Mouse (Mus musculus): ENCODE measurements around the gene Kcnd3. TPM values are rescaled to one million over a fixed set of nuclear protein-coding genes. Genes with fewer than 3 reads are reported as not detected.
A peak's percentile ranks its signal among the peaks of the same experiment; 100 is the strongest.

Kcnd3 gene
- 1 to 10 TPM; 5.1 to 5.8 TPM for total RNA-seq (2021)
- long read RNA-seq, experiment 1, partial matches to known transcripts: 0 of 1 reads
- long read RNA-seq, experiment 1, other reads (novel, unspliced or antisense): 1 of 1 reads
- long read RNA-seq, experiment 2, partial matches to known transcripts: 0 of 1 reads
- long read RNA-seq, experiment 2, other reads (novel, unspliced or antisense): 1 of 1 reads

DNA sequence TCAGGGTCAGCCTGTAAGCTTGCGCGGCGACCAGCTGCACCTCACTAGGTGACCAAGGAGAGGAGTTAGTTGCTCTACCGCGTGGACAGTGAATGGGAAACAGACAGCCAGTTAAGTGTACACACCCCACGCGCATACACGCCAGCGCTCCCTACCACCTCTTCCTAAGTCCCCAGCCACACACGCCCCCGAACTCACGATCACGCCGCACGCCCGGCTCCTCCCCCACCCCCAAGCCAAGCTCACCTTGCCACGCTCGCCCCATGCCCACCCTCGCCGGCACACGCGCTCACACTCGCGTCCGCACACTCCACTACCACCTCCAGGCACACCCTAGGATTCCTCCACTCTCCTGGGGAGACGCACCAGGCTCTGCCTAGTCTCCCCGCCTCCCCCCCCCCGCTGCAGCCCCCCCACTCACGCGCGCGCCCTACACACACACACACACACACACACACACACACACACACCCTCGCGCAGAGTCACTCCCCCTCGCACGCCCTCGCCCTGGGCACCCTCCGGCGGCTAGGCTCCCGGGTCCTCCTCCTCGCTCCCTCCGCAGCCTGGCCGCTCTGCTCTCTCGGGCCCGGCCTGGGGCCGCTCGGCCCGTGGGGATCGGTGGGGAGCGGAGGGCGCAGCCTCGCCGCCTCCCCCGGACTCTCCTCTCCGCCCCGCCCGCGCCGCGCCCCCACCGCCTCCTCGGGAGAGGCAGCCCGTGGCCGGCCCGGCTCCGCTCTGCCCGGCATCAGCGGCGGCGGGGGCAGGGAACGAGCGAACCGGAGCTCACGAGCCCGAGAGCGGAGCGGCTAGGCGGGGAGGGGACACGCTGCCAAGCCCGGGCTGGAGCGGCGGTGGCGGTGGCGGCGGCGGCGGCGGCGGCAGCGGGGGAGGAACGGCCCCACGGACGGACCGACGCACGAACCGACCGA, at the start of gene Kcnd3:
TSS of gene Kcnd3 (plus strand) at position 704 of the 929 bp plus-strand sequence.
- peak; percentile 63 for DNase-seq

DNA sequence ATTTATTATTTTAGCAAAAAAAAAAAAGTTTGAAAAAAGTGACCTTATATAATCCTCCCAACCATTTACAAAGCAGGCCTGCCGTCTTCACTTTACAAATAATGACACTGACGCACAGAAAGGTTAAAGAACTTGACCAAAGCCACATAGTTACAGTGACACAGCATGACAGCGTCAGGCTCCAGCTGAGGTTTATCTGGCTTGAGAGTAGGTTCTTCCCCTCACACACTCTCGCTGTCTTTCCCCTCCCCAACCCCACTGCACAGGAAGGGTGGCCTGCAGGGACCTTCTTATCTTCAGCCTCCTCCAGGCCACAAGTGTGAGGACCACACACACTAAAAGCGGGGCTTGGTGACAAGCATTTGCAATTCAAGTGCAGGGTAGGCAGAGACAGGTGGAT, 49.5 kb upstream of the Kcnd3 start:
- no peak for DNase-seq

DNA sequence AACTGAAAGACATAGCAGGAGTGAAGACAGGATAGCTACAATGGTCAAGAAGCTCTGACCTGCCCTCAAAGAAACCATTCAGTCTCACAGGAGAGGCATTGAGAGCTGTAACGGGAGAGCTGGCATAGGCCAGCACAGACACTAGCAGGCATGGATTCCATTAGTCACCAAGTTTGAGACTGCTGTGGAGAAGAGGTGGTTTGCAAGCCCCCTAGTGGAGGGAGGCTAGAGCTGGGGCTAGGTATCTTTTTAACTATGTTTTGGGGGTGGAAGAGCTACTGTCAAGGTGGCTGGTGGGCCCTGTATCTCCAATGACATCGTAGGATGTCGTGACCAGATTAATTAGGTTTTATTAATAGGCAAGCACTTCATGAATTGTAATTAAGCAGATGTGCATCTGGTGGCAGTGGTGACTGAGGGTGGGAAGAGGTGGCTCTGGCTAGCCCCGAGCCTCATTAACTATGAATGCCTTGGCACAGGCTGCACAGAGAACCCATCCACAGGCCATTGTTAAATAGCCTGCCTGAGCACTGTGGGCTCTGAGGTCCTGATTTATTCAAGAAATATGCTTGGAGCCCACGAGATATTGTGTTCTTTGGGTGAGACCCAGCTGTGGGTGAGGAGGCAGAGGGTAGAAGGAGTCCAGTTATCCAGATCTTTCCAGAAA, 48.6 kb upstream of the Kcnd3 start:
- DNase-seq: no peak

DNA sequence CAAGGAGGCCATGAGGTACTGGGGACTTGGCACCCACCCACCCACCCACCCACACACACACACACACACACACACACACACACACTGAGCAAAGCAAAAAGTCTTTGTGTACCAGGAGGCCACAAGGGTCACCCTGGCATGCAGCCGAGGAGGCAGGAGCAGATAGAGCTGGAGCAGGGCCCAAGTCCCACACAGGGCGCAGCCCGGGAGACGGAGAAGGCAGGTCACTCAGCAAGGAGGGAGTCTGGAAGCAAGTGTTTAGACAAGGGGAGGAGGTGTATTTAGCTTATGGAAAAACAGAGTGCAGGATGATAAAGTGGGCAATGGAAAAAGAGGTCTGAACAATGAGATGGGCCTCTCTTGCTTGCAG, 48.1 kb upstream of the Kcnd3 start:
- DNase-seq: peak; percentile 40

DNA sequence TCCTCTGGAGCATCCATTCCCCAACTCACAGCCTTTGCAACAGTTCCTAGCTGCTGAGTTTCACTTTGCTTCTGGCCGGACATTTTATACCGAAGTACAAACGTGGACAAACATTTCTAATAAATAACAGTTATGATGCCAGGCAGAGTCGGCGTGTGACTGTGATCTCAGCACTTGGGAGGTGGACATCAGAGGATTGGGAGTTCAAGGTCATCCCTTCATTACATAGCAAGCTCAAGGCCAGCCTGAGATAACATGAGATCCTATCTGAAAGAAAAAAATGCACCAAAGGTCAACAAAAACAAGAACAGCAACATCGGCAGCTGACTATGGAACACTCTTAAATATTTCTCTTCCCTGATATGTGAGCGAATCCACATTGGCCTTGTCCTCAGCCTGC, 46.6 kb upstream of the Kcnd3 start:
- no peak for DNase-seq

DNA sequence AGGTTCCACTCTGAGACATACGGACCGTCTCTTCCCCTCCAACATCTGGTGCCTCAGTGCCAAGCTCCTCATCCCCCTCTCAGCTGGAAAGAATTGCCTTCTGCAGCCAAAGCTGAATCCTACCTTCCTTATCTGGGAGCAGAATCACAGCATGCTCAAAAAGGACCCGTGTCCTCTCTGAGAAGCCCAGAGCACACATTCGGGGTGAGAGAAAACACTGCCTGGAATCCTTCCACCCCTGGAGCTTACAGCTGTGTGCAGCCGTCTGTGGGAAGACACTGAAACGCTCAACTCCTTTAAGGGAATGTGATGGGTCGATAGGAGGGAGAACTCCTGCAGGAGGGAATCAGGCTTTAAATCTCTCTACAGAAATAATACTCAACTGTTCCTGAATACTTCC, 46.1 kb upstream of the Kcnd3 start:
- no peak for DNase-seq

DNA sequence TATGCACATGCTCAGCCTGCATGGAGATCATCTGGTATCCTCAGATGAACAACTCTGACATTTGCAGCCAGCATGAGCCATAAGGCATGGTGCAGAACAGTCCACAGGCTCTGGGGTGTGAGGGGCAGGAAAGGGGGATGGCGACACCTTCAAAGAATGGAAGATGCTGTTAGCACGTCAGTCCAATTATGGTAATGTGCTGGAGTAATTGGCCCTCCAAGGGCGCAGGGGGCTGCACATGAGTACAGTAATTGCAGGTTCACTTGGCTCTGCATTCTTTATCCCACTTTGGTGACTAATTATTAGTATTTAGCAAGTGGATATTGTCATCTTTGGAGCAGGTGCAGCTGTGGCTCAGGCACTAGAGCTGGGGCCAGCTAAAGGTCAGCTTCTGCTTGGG, 43.9 kb upstream of the Kcnd3 start:
- no peak for DNase-seq

DNA sequence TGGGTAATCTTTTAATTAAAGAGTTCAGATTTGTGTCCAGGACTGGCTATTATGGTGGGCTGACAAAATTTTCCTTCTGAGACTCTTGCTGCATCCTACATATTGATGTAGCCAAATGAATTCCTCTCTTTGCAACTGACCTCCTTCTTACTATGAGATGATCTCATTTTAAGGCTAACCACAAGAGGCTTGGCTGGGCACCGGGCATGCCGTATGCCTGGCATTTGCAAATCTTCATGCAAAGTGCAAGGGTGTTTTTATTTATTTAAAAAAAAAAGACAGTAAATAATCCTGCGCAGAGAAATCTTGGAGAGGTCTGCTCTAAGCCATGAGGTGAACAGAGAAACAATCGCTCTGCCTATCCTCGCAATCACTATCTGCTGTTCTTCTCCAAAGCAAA, 41.3 kb upstream of the Kcnd3 start:
- no peak for DNase-seq

DNA sequence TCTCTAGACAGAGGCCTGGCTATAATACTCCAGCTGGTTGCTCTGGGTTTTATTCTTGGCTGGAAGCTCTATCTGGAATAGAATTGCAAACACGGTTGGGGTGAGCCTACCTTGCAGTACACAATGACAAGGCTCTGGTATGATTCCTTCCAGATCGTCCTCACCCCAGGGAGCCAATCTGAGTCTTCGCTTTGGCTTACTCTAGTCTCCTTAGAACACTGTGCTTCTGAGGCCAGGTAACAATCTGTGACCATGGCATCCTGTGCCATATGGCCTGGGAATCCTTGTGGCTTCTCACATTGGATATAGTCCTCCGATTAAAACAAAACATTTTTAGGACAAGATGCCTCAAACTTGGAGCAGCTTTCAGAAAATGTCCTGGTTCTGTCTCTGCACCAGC, 40.4 kb upstream of the Kcnd3 start:
- DNase-seq: no peak

DNA sequence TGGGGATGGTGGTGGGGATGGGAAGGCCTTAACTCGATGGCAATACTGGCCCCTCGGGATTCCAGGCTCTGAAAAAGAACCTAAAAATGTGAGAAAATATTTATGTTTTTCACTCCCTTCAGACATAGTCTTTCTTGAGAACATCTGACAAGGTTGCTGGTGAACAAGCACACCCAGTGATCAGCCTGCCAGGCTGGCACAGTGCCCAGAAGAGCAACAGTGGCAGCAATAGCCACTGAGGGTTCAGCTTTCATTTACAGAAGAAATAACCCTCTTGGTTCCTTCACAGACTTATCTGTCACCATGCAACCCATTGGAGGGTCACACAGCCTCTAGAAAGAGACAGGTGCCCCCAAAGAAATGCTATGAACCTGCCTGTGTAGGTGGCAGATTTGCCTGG, 39.9 kb upstream of the Kcnd3 start:
- peak; percentile 61 for DNase-seq

DNA sequence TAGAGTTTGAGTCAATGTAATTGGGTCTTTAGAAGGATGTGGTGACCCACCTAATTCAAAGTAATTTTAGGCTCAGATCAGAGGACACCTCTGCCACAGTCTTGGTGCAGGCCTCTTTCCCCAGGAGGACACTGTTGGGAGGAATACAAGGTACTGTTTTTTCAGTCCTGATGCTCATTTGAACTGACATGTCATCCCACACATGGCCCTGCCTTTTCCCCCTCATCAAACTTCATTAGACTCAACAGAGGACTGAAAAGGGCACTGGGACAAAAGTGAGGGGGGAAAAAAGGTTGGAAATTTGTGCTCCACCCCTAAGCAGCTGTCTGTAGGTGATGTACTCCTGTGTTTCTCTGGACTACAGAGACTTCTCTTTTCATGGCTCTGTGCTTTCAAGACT, 39.4 kb upstream of the Kcnd3 start:
- no peak for DNase-seq

DNA sequence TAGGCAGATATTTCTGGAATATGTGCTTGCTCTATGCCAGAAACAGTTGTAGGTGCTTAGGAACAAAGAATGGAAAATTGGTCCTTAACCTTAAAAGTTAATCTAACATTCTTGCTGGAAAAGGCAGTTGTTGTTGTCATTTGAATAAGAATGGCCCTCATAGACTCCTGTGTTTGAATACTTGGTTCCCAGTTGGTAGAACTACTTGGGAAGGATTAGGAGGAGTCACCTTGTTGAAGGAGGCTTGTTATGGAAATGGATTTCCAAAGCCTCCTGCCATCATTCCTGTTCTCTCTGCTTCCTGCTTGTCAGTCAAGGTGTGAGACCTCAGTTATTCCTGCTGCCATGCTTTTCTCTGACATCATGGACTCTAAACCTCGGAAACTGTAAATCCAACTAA, 33.7 kb upstream of the Kcnd3 start:
- DNase-seq: no peak

DNA sequence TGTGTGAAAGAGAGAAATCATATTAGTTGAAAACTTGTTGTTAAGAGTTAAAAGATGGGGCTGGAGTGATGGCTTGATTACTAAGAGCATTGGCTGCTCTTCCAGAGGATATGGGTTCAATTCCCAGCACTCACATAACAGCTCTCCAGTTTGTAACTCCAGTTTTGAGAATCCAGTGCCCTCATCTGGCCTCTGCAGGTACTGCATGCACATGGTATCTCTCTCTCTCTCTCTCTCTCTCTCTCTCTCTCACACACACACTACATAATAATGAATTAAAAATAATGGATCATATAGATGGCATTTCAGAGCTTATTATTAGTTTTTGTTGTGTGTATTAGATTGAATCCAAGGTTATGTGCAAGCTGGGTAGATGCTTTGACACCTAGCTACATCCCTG, 29.7 kb upstream of the Kcnd3 start:
- DNase-seq: no peak

DNA sequence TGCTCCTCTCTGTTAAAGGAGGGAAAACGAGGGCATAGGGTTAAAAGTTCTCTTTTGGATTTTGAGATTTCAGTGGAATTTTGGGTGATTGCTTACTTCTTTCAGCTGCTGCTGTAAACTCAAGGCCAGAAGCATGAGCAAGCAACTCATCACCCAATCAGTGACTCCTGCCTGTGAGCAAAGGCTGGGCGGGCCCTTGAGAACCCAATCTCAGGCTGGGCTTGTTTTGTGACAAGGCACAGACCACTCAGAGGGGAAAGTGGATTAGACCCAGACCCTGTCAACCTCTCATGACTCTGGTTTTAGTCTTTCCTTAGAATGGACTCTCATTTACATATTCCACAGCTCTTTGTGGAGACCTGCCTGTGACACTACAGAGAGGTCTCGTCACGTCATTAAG, 28.7 kb upstream of the Kcnd3 start:
- peak; percentile 48 for DNase-seq

DNA sequence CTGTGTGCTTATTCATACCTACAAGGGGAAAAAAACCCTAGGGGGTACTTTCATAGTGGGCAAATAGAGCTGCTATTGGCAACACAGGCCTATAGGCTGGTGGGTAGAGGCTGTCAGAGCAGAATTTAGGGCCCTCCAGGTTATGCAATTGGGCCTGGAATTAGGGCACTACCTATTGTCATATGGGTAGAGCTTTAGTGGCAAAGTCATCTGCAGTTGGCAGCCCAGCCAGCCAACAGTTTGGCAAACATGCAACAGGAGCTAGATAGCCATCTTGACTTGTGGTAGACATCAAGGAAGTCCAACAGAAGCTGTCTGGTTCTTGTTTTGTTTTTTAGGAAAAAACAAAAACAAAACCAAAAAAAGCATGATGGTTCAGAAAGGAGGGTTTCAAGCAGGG, 23.5 kb upstream of the Kcnd3 start:
- no peak for DNase-seq

DNA sequence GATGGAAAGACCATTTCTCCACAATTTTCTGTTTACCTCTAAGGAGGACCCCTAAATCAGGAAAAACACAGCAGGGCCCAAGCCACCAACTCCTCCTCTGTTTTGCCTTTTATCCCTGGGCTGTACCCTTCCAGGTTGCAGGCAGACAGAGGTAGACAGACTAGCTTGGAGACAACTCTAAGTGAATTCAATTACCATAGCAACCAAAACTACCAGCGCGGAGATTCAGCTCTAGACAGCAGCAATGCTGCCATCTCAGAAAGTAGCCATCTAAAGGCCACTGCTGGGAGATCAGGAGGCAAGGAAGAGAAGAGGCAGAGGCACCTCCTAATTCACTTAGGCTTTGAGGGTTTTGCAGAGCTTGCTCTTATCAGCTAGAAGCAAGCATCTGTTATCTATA, 15.7 kb upstream of the Kcnd3 start:
- no peak for DNase-seq

DNA sequence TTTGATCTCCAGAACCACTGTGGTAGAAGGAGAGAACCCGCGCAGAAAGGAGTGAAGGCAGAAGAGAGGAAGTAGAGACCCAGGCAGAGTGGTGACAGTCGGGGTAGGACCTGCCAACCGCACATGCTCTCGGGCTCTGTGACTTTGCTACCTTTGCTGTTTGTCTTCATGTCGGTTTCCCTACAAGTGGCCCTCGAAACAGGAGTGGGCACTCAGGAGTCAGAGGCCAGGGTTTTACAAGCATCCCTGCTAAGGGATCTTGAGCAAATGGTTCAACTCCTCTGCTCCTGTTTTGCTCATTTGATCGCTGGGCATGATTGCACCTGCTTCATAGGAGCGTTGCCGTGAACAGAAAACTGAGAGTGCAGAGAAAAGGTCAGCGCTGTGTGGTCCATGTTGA, 15.2 kb upstream of the Kcnd3 start:
- DNase-seq: no peak

DNA sequence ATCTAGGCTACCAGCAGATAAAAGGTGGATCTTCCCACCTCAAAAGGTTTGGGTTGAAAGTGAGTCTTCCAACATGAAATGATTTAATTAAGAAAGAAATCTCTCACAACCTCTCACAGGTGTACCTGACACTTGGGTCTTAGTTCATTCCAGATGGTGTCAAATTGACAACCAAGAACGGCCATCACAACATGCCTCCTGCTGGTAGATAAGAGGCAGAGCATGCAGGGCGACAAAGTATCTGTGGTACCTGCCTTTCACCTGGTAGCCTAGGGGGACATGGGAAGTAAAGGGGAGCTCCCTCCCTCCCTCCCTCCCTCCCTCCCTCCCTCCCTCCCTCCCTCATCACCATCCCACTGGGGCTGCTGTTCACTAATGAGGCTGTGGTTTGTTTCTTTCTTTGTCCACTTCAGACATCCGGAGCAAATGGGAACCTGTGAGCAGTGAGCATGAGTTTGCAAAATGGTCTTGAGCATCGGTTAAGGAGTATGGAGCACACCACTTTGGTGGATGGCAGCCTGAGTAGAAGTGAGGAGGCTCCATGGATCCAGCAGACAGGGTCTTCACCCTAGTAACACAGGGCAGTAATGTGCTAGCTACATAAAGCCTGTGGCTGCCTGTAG, 11.1 kb upstream of the Kcnd3 start:
- no peak for DNase-seq

DNA sequence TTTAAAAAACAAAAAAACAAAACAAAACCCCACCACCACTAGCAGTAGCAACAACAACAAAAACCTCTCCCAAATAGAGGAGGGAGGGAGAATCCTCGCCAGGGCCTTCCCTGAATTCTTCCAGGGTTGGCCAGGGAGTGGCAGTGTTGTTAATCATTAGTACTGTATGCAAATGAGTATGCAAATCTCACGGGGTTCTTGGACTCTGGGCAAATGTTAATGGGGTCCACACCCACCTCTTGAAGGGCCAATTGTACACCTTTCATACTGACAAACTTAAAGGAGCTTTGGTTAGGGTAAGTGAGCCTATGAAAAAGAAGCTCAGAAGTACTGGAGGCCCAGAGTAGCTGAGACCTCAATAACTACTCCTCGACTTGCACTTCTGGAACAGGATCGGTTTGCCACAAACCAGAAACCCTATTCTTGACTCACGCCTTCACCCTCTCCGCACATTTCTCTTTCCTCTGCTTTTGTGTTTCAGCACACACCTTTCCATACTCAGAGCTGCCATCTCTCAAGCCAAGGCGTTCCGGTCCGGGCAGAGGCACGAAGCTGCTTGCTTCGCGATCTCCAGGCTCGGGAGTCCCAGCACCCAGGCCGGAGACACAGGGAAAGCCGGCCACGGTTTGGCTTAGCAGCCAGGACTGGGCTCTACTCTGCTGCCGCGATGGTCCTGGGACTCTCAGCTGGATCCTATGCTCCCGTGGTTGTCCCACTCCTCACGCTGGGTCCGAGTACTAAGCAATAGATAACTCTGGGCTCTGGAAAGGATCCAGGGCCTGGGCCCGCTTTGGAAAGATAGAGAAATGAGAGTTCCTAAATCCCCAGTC, 1.3 kb upstream of the Kcnd3 start:
- peak; percentile 31 for DNase-seq

DNA sequence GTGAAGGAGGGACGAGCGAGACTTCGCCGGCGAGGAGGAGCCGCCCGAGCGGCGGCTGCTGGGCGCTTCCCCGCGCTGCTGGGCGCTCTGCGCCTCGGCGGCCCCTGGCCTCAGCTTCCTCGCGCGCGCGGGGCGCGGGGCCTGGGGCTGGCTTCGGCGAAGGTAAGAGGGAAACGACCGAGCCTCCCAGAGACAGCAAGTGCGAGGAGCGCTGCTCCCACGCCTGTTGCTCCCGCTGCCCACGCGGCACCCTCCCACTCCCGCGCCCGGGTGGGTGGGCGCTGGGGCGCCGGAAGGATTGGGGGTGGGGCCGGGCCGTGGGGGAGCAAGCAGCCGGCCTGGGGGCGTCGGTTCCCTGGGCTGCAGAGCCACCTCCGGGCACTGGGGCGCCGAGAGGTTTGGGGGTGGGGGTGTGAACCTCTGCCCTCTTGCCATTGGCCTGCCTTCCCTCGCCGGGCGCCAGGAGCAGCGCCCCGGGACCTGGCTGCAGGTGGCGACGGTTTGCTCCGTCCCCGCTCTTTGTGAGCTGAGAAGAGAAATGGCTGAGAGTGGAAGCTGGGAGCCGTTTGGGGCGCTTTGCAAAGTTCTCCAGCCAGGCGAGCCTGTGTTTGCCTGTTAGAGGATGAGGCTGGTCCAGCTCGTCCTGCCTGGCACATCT, 555 bp downstream of the Kcnd3 start:
- DNase-seq: peak; percentile 37

DNA sequence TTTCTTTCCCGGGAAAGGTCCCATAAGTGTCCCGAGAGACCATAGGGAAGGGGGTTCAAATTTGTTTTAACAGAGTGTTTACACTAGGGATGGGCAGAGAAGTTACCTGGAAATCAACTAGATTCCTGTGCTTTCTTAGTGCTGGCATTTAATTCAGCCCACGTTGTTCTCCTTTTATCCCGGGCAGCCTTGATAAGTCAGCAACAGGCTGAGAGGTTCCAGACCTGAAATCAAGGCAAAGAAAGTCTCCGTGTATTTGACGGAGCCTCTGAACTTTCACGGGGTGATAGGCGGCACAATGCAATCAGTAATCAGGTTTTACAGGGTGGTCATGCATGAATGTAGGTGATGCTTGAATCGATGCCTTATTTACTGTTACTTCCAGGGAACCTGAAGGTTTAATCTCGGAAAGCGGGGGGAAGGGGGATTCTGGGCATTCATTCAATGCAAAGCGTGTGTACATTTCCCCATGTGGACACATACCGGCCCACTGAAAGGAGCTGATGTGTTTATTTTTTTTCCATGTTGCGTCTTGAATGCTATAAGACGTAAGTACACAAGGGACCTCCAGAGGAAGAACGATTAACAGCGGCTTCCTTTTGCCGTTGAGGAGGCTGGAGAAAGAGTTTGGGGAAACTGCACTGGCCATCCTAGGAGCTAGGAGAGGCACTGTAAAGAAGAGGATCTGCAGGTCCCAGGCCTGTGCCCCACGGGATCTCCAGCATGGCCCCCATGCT, 1.3 kb downstream of the Kcnd3 start:
- no peak for DNase-seq
